Mouse (Mus musculus) C2C12 (cell line): Measurements from ENCODE around the gene Pygo2.

Experiments
- CTCF ChIP-seq: IDR thresholded peaks from one replicate; pipeline ENCODE4 v1.5.1; 2011; ENCODE audit not compliant: control insufficient read depth, insufficient read depth, insufficient read length
- MYOD1 ChIP-seq: IDR thresholded peaks from one replicate; pipeline ENCODE4 v1.6.1; 2011; ENCODE audit warnings: low read depth; ENCODE audit not compliant: control insufficient read depth, insufficient read length
- USF1 ChIP-seq: IDR thresholded peaks from one replicate; pipeline ENCODE4 v1.6.1; 2011; ENCODE audit warnings: low read depth, mild to moderate bottlenecking, control low read depth, moderate library complexity

- TF ChIP-seq MYOD1: no peak
- TF ChIP-seq CTCF: no peak
- no peak for TF ChIP-seq USF1
Measured at GRCm38 (mm10) chr3:89382033-89382882, 47.8 kb upstream of the Pygo2 start.
